Mouse (Mus musculus) stomach, embryonic 16.5 days (tissue): ENCODE measurements at regions not wholly inside any gene's neighbourhood (a gene's known extent, or its start where the extent isn't known, plus 50 kb on each side); places are given as distances from the start of the nearest gene placed in this dataset.
A peak's percentile ranks its signal among the peaks of the same experiment; 100 is the strongest.

ENCODE experiments used
- ATAC-seq: fragments of 200-750 bp; cut with Nextera tagmentation; 2 replicates; pipeline ENCODE4 v1.8.0; 2017; ENCODE audit warnings: moderate number of reproducible peaks, moderate TSS enrichment; ENCODE audit not compliant: insufficient read depth, low FRiP score
- H3K27ac ChIP-seq: fragments of 300-500 bp; sonication (generic); 2 replicates; pipeline ENCODE4 v1.5.1; 2014; ENCODE audit warnings: low read length
- H3K27me3 ChIP-seq: fragments of 300-500 bp; sonication (generic); 2 replicates; pipeline ENCODE4 v1.6.1; 2014; ENCODE audit warnings: low read length, control low read depth, mixed read lengths; ENCODE audit not compliant: control insufficient read depth, insufficient read depth
- H3K36me3 ChIP-seq: fragments of 300-500 bp; sonication (generic); 2 replicates; pipeline ENCODE4 v1.6.1; 2014; ENCODE audit warnings: low read length; ENCODE audit not compliant: control insufficient read depth, insufficient read depth
- H3K4me1 ChIP-seq: fragments of 300-500 bp; sonication (generic); 2 replicates; pipeline ENCODE4 v1.6.1; 2014; ENCODE audit warnings: low read length, control low read depth, mixed read lengths; ENCODE audit not compliant: control insufficient read depth, insufficient read depth
- H3K4me2 ChIP-seq: fragments of 300-500 bp; sonication (generic); 2 replicates; pipeline ENCODE4 v1.6.1; 2014; ENCODE audit warnings: low read depth, low read length, mixed read lengths
- H3K4me3 ChIP-seq: fragments of 300-500 bp; sonication (generic); replicated peaks from 2 replicates; pipeline ENCODE4 v1.5.1; 2014; ENCODE audit warnings: mild to moderate bottlenecking, low read length
- H3K9ac ChIP-seq: fragments of 300-500 bp; sonication (generic); 2 replicates; pipeline ENCODE4 v1.6.1; 2014; ENCODE audit warnings: low read length
- H3K9me3 ChIP-seq: fragments of 300-500 bp; sonication (generic); replicated peaks from 2 replicates; pipeline ENCODE4 v1.6.1; 2016; ENCODE audit warnings: low read length, control low read depth; ENCODE audit not compliant: control insufficient read depth
- WGBS: fragments of 180-500 bp; shearing (Covaris S2); extraction: QIAGEN DNeasy Blood & Tissue Kit; methylation state at CpG from one replicate; pipeline ENCODE4 v1.1.7; 2014; 5-methylcytosine and 5-hydroxymethylcytosine counted together

DNA sequence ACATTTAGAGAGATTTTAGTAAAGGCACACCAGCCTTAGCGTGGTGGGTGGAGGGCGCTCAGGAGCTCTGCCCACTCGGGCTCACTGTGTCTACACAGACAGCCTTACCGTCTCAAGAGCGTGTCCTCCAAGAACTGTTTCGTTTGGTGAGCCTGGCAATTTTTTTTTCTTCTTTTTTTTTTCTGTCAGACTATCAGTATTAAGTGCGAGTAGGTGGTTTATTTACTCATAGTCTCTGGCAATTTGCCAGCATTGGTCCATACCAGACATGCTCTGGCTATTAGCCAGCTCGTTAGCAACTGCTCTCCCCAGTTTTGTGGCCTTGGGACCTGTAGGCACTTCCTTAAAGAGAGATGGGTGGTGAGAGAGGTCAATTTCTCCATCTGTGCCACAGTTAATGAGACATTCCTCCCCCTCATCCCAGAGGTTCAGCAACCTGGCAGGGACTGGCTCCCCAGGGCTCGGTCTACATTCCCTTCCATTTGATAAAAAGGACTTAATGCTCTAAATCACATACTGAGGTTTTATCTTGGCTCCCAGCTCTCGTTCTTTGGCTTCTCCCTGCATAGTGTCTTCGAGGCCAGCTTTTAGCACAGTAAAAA is 192.9 kb upstream of the Hs6st1 start:
- Histone ChIP-seq H3K9ac (no peak overlapping the region), H3K27me3 (no peaks in the 10 kb centered on the region), H3K4me3 (no peak overlapping the region), H3K36me3 (no peaks in the 10 kb centered on the region), H3K27ac (peak overlapping the region; percentile 7; the same call in 1 of the 2 replicates), H3K4me1 (peaks cover 14% of the 10 kb centered on the region), H3K9me3 (no peaks in the 10 kb centered on the region), H3K4me2 (0 out of 2 replicates have a peak overlapping the region, but pooled peaks have one; percentile 6)
- WGBS, result 31% methylated on average over 11 of the region's 11 CpGs
- 0 out of 2 replicates have a peak, but pooled peaks have one; percentile 38 for ATAC-seq

- H3K4me3 ChIP-seq, result no peak overlapping the region
- 93% methylated on average over 4 of the region's 4 CpGs for WGBS
- no peaks in the 10 kb centered on the region for H3K36me3 ChIP-seq
- H3K4me2 ChIP-seq, result no peak overlapping the region
- ATAC-seq, result no peak
- H3K27ac ChIP-seq, result no peak overlapping the region
- peaks cover 14% of the 10 kb centered on the region for H3K4me1 ChIP-seq
- no peaks in the 10 kb centered on the region for H3K27me3 ChIP-seq
- no peaks in the 10 kb centered on the region for H3K9me3 ChIP-seq
- no peak overlapping the region for H3K9ac ChIP-seq
Measured at GRCm38 (mm10) chr1:35878426-35878825, 189.8 kb upstream of the Hs6st1 start.

DNA sequence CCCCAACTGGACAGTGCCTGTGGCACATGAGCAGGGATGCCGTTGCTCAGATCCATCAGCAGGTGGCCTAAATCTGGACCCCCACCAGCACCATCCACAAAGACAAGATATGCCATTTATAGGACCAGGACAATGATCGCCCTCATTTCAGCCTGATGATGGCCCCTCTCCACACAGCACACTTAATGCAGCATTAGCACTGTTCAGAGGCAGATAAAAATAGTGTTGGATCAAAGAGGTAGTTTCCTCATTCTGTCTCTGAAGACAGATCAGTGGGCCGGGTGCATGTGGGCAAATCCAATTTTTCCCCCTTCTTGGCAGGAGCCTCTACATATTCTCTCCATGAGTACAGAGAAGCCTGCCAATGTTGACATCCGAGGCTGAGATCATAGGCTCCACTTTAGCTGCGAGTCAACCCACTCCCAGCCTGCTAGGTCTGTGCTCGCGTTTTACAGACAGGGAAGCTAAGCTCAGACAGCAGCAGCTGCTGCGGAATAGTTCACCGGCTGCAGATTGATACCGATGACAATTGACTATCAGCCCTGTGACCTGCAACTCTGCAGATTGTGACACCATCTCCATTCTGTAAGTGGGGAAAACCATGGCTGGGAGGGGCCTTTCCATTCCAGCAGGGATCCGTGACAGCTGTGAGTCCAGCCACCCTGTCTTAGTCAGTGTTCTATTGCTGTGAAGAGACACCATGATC is 188.7 kb upstream of the Hs6st1 start:
- no peak overlapping the region for H3K4me2 ChIP-seq
- ATAC-seq, result peak; percentile 88
- H3K27ac ChIP-seq, result peak overlapping the region; percentile 36; the same call in 1 of the 2 replicates
- no peak overlapping the region for H3K4me3 ChIP-seq
- 53% methylated on average over 11 of the region's 11 CpGs for WGBS
- no peaks in the 10 kb centered on the region for H3K27me3 ChIP-seq
- H3K4me1 ChIP-seq, result peaks cover 14% of the 10 kb centered on the region
- no peaks in the 10 kb centered on the region for H3K36me3 ChIP-seq
- no peaks in the 10 kb centered on the region for H3K9me3 ChIP-seq
- H3K9ac ChIP-seq, result 0 out of 2 replicates have a peak overlapping the region, but pooled peaks have one; percentile 16

DNA sequence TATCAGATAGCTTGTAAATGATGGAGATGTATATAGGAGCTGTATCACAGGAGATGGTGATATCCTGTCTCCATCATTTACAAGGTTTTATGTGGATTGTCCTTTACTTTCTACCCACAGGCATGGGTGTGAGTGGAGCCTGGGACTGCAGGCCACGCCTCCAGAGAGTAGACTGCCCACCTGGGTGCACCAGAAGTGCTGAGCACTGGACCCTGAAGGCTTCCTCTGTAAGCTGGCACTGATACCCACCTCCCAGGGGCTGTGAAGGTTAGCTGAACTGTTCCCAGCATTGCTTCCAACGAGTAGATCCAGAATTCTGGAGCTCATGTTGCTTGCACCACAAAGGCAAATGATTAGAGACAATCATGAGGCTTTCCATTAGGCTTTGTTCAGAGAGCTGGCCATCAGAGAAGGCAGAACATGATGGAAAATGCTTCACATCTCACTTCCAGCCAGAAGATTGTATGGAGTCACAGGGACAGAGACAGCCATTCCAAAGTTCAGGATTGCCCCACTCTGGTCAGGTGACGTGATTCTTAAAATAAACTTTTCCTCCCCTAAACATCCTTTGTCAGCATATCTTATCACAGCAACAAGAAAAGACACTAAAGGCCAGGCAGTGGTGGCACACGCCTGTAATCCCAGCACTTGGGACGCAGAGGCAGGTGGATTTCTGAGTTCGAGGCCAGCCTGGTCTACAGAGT is 187.5 kb upstream of the Hs6st1 start:
- Histone ChIP-seq H3K9me3 (no peaks in the 10 kb centered on the region), H3K4me1 (peaks cover 6% of the 10 kb centered on the region), H3K4me3 (no peak overlapping the region), H3K4me2 (no peak overlapping the region), H3K27ac (no peak overlapping the region), H3K36me3 (no peaks in the 10 kb centered on the region), H3K9ac (no peak overlapping the region), H3K27me3 (no peaks in the 10 kb centered on the region)
- 81% methylated on average over 6 of the region's 6 CpGs for WGBS
- no peak for ATAC-seq

GRCm38 (mm10) chr1:35881521-35881920 is 186.7 kb upstream of the Hs6st1 start:
- ATAC-seq, result no peak

GRCm38 (mm10) chr1:35882101-35882500 is 186.1 kb upstream of the Hs6st1 start:
- ATAC-seq, result no peak
- H3K27me3 ChIP-seq, result no peaks in the 10 kb centered on the region
- H3K27ac ChIP-seq, result no peak overlapping the region
- 80% methylated on average over 1 of the region's 1 CpGs for WGBS
- H3K9ac ChIP-seq, result no peak overlapping the region
- no peak overlapping the region for H3K4me3 ChIP-seq
- H3K4me2 ChIP-seq, result no peak overlapping the region
- H3K4me1 ChIP-seq, result no peaks in the 10 kb centered on the region
- no peaks in the 10 kb centered on the region for H3K36me3 ChIP-seq
- H3K9me3 ChIP-seq, result no peaks in the 10 kb centered on the region

More at GRCm38 (mm10) chr1:35881521-35881920, 186.7 kb upstream of the Hs6st1 start:
- Histone ChIP-seq H3K9me3 (no peaks in the 10 kb centered on the region), H3K4me2 (no peak overlapping the region), H3K4me3 (no peak overlapping the region), H3K4me1 (no peaks in the 10 kb centered on the region), H3K9ac (no peak overlapping the region), H3K27ac (no peak overlapping the region), H3K27me3 (no peaks in the 10 kb centered on the region), H3K36me3 (no peaks in the 10 kb centered on the region)
- 78% methylated on average over 4 of the region's 4 CpGs for WGBS

DNA sequence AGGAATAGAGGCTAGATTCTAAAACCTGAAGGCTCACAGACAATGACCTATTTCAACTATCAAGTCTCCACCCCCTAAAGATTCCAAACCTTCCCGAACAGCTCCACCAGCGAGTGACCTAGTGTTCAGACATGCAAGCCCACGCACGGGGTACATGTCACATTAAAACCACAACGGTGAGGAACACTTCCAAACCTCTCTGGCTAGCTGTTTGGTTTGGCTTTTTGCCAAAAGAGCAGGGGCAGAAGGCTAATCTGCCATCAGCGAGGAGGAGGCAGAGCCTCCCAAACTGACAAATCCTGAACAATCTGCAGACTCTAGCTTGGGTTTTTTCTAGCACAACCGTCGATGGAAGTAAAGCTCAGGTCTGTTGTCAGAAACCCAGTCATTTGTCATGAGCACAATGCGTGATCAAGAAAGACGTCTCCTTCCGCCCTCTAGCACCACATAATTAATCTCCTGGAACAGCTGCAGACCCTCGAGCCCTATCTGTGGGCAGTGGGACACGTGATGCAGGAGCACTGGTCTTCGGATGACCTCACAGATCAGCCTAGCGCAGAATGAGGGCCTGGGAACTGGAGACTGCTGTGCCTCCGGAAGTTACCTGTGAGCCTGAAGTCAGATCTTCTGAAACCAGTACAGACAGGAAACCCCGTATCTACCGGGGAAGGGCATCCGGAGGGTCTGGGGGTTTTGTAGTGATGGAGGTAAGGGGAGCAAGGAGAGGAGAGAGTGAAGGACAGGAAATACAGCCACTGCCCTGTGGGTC is 178.3 kb upstream of the Hs6st1 start:
- no peak for ATAC-seq
- H3K36me3 ChIP-seq, result no peaks in the 10 kb centered on the region
- H3K9me3 ChIP-seq, result 0 out of 2 replicates have a peak, but pooled peaks cover 5% of the 10 kb centered on the region
- H3K27me3 ChIP-seq, result no peaks in the 10 kb centered on the region
- H3K4me2 ChIP-seq, result no peak overlapping the region
- no peak overlapping the region for H3K27ac ChIP-seq
- H3K4me3 ChIP-seq, result no peak overlapping the region
- 47% methylated on average over 19 of the region's 19 CpGs for WGBS
- H3K9ac ChIP-seq, result no peak overlapping the region
- H3K4me1 ChIP-seq, result no peaks in the 10 kb centered on the region

GRCm38 (mm10) chr1:35890500-35890900 is 177.7 kb upstream of the Hs6st1 start:
- Histone ChIP-seq H3K4me1 (no peaks in the 10 kb centered on the region), H3K4me2 (no peak overlapping the region), H3K27me3 (no peaks in the 10 kb centered on the region), H3K9me3 (peaks cover 5% of the 10 kb centered on the region; the same call in 1 of the 2 replicates), H3K4me3 (no peak overlapping the region), H3K36me3 (no peaks in the 10 kb centered on the region), H3K27ac (no peak overlapping the region), H3K9ac (no peak overlapping the region)
- ATAC-seq, result no peak; the same call in 1 of the 2 replicates
- WGBS, result 67% methylated on average over 15 of the region's 15 CpGs
